In the genomic region with DNA sequence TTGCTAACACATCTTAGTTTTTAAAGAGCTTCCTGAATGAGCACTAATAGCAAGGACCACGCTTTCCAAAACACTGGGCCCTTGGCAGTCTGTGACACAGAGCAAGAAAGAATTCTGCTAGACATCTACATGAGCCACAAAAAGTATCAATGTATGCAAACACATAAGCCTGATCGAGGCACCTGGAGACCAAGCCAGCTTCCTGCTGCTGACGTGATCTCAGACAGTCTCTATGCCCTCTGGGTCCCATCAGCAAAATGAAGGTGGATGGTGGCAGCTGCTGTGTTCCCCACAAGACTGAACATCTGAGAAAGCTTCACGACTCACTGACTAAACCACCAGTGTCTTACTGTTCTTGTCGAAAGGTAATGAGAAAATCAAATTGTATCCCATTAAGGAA, we compare ENCODE assay signal across 16 mouse cellular contexts.
DNase-seq lines count a peak whose midpoint lies in the region.
"Had no signal": no experiment of that assay in that cellular context is flagged by ENCODE, and none has a peak within 500 bp of the region (broad histone marks: within the 10 kb centered on the region; RNA-seq: fewer than 3 reads in every experiment).

No protein-coding gene starts in this region.

- peak; percentile 33 to 51 for DNase-seq in spleen, adult 18-20 months
- no peak for DNase-seq in spleen, postnatal 4 days (ENCODE audit: low spot score in 2 of 2)
- peak; percentile 93 for DNase-seq in A20 (ENCODE audit: low read depth, low spot score)
- peak; percentile 58 to 61 for DNase-seq in B cell, adult 2 months
- DNase-seq in splenic B cell, adult 2 months (ENCODE audit: low read depth, low spot score) = peak; percentile 78
- DNase-seq in gastrocnemius, postnatal 10 days = no peak
- DNase-seq: adrenal gland, adult 2 months; adrenal gland, postnatal 25 days; cerebellum, adult 18-20 months; cerebellum, adult 9-11 months; forebrain, postnatal 0 days; gastrocnemius, postnatal 25 days had no signal

- H3K36me3 ChIP-seq in splenic B cell, adult 2 months (ENCODE audit: control insufficient read depth, insufficient read depth, low read length, poor library complexity, severe bottlenecking) = no peaks in the 10 kb centered on the region
- H3K36me3 ChIP-seq: embryonic facial prominence, embryonic 10.5 days; heart, embryonic 12.5 days; hindbrain, embryonic 10.5 days had no signal

- no peaks in the 10 kb centered on the region for H3K27me3 ChIP-seq in splenic B cell, adult 2 months (ENCODE audit: control insufficient read depth, insufficient read depth, low read length, poor library complexity, severe bottlenecking)
- H3K27me3 ChIP-seq: forebrain, embryonic 13.5 days; heart, embryonic 12.5 days had no signal

Comparison
In these comparisons a context has a peak if more than half of its experiments do, and no peak if none do; other contexts are left out.
1. DNase-seq: peak in spleen, adult 18-20 months (2 of 2), A20 (single experiment), B cell, adult 2 months (2 of 2) and splenic B cell, adult 2 months (single experiment); none in spleen, postnatal 4 days (0 of 2) and gastrocnemius, postnatal 10 days (single experiment).